Mouse (Mus musculus) adrenal gland, adult 18-20 months (tissue): ENCODE results near the gene Vmn1r189. TPM values are rescaled to one million over a fixed set of nuclear protein-coding genes. Genes with fewer than 3 reads are reported as not detected.
"Not testable (repeated sequence)": the region's sequence is repeated elsewhere in the genome, so short reads cannot be mapped to it uniquely, and the experiment has no call there.

Experiments used
- DNase-seq, 2 experiments: peaks; one replicate each; pipeline ENCODE4 v3.0.0; 2021 to 2022; ENCODE audit warnings: low spot score in 2 of 2
- long read RNA-seq, 2 experiments: library from polyadenylated mRNA; stranded (forward); transcript quantifications; one replicate each; pipeline ENCODE4 v2.0.0; 2021
- microRNA-seq, 2 experiments: library from miRNA; unstranded; fragments of <30 nt; microRNA quantifications; one replicate each; pipeline ENCODE4 v1.2.0; 2021; ENCODE audit warnings: borderline number of aligned reads in 2 of 2
- total RNA-seq, 2 experiments: library from RNA; stranded (reverse); gene quantifications; 1 replicate in 1 of 2; 2 replicates in 1 of 2; pipeline ENCODE4 v1.2.3; 2021

Vmn1r189 gene
- not detected for total RNA-seq
- long read RNA-seq, experiment 1: 0 reads
- long read RNA-seq, experiment 2: 0 reads

DNA sequence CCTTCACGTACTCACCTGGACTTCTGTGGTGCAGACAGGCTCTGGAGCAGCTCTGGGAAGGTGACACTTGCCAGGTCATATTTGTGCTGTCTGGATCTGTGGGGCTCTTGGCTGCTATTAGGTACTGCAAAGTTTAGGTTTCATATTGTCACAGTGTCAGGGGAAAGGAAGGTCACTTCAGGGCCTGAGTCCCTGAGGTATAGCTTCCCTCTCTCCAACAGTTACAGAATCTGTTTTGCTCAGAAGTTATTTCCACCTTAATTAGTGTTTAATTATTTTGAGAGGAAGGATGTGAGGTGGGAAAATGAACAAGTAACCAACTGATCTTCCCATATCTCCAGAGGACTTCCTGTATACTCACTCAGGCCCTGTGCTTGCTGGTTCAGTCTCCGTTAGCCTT is at the start of gene Vmn1r189:
Vmn1r189 (minus strand) TSS at position 101 of the 400 bp plus-strand sequence.
- DNase-seq: not testable (repeated sequence)

DNA sequence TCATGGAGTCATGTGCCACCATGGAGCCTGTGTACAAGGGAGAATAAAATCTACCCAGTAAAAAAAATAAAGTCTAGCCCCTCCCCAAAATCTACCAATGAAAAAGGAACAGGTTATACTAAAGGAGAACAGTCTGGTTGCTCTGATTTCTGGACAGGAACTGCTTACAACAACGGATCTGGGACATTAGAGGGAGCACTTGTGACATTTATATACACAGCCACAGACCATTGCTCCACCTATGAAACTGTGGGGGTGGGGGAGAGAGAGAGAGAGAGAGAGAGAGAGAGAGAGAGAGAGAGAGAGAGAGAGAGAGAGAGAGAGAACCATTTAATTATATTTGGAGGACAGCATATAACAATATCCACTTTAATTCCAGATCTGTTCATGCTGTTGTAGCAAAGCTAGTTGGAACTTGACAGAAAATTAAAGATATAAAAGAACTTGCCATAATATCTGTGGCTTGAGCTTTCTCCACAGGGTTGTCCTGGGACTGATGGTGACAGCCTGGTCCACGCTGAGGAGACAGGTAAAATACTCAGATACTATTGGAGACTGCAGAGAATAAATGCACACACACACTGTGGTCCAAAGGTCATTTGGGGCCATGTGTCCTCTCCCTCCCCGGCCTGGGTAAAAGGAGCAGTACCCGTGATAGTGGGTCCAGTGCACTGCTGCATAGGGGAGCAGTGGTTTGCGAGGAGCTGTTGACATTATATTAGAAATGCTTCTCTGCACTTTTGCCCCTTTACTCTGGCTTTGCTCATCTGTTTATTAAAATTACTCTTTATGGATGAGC is 31.1 kb upstream of the Vmn1r189 start:
- DNase-seq: not testable (repeated sequence)

DNA sequence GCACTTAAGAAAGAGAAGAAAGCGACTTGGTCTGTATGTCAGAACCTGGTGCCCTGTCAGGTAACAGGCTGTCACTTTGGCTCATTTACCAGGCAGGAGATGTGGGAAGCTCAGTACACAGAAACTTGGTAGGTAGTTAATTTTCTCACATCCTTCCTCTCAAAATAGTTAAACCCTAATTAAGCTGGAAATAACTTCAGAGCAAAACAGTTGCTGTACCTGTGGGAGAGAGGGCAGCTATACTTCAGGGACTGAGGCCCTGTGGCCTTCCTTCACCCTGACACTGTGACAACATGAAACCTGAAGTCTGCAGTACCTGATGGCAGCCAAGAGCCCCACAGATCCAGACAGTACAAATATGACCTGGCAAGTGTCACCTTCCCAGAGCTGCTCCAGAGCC is 21.5 kb downstream of the Vmn1r189 start, which contains the start of gene Vmn1r188:
Vmn1r188 (plus strand) TSS at position 301 of the 400 bp plus-strand sequence.
- DNase-seq: not testable (repeated sequence)

- DNase-seq: no peak
These were observed 42.2 kb downstream of the Vmn1r189 start for GRCm38 (mm10) chr13:22063468-22063867.

- DNase-seq: no peak
These were observed 44.2 kb downstream of the Vmn1r189 start for GRCm38 (mm10) chr13:22061422-22061821.

- no peak for DNase-seq
These were observed 51.9 kb downstream of the Vmn1r189 start for GRCm38 (mm10) chr13:22053754-22054153.

- no peak for DNase-seq
These were observed 54.1 kb downstream of the Vmn1r189 start for GRCm38 (mm10) chr13:22051523-22051859.

DNA sequence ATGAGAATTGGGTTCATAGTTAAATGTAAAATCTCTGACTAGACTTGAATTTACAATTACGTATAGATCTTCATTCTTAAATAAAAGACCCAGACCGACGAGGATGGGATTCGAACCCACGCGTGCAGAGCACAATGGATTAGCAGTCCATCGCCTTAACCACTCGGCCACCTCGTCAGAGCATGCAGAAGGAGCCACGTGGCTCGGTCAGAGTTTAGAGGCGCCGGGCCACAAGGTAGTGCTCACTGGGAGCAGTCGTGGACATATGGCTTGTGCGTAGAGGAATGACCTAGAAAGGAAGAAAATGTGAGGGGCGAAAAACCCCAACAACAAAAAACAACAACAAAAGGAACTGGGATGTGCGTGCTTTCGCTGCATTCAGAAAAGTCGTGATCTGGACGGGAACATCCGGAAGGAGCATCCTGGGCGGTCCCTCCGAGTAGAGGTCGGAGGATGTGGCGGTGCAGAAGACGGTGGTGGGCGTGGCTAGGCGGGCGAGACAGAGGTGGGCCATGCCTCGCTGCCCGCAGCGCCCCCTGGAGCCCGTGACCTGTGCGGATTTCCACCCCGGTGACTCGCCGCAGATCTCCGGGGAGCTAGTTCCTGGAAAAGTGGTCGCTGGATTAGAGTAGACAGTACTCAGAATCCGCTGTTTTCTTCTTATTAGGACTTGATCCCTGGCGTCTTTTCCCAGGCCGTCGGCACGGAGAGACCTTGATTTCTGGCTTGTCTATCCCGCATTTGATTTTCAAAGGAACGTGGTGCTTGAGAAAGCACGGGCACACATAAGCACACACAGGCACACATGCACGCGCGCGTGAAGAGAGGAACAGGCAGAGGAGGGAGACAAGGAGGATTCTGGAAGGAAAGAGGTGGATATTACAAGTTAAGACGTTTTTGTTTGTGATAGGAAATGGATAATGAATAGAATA is 54.8 kb downstream of the Vmn1r189 start:
- DNase-seq: peak; percentile 90 to 91

Small RNA genes lying within 50 kb of the gene (microRNA-seq; reads per million reads assigned to microRNA genes)
- 0 reads per million in 2 experiments for gene Gm26300

Other genes starting within 250 kb of the Vmn1r189 start
- 1 to 10 TPM in 1 of 2 experiments, under 1 TPM in 1; 0.80 to 1.5 TPM for gene Zfp184, start 160.7 kb downstream of the Vmn1r189 start, total RNA-seq
- gene Pom121l2, start 124.6 kb downstream of the Vmn1r189 start, total RNA-seq: not detected
- gene Prss16, start 96.1 kb downstream of the Vmn1r189 start, total RNA-seq: under 1 TPM in 1 of 2 experiments, not detected in 1; 0.96 TPM
- 10 to 100 TPM in 1 of 2 experiments, not detected in 1; 16.5 TPM for gene Hist1h2ah, start 70.3 kb downstream of the Vmn1r189 start, total RNA-seq
- 10 to 100 TPM; 18.0 to 23.9 TPM for gene Hist1h2bk, start 70.0 kb downstream of the Vmn1r189 start, total RNA-seq
- gene Hist1h4i, start 64.5 kb downstream of the Vmn1r189 start, total RNA-seq: 10 to 100 TPM; 40.1 to 68.2 TPM
- 10 to 100 TPM; 11.9 to 12.2 TPM for gene Hist1h2ag, start 62.9 kb downstream of the Vmn1r189 start, total RNA-seq
- gene Hist1h2bj, start 62.6 kb downstream of the Vmn1r189 start, total RNA-seq: 10 to 100 TPM in 1 of 2 experiments, 1 to 10 TPM in 1; 8.0 to 15.6 TPM
- not detected for gene Vmn1r188, start 21.4 kb downstream of the Vmn1r189 start, total RNA-seq
- not detected for gene Vmn1r191, start 78.1 kb upstream of the Vmn1r189 start, total RNA-seq
- gene Vmn1r192, start 85.3 kb upstream of the Vmn1r189 start, total RNA-seq: not detected
- gene Vmn1r193, start 117.3 kb upstream of the Vmn1r189 start, total RNA-seq: not detected
- not detected for gene Vmn1r194, start 138.4 kb upstream of the Vmn1r189 start, total RNA-seq
- not detected for gene Vmn1r195, start 164.7 kb upstream of the Vmn1r189 start, total RNA-seq
- gene Vmn1r196, start 184.1 kb upstream of the Vmn1r189 start, total RNA-seq: not detected
- not detected for gene Vmn1r197, start 218.8 kb upstream of the Vmn1r189 start, total RNA-seq
- gene Vmn1r198, start 244.5 kb upstream of the Vmn1r189 start, total RNA-seq: not detected